Mouse (Mus musculus): ENCODE data around the gene Zfpl1. TPM values are rescaled to one million over a fixed set of nuclear protein-coding genes. Genes with fewer than 3 reads are reported as not detected.
"Not testable (repeated sequence)": the region's sequence is repeated elsewhere in the genome, so short reads cannot be mapped to it uniquely, and the experiment has no call there.

Zfpl1 gene
- polyA plus RNA-seq, 1 experiment from 2014 or later, result 62.7 TPM

GRCm38 (mm10) chr19:6044102-6044501 is 40.7 kb downstream of the Zfpl1 start:
- not testable (repeated sequence) for H3K9ac ChIP-seq (ENCODE audit: low read length); H3K27me3 ChIP-seq (ENCODE audit: control insufficient read depth, insufficient read depth, low read length); ATAC-seq (ENCODE audit: insufficient read depth, low FRiP score); H3K27ac ChIP-seq (ENCODE audit: low read length); H3K9me3 ChIP-seq (replicated peaks; ENCODE audit: control insufficient read depth, low read length); H3K4me3 ChIP-seq (replicated peaks; ENCODE audit: low read length); H3K4me2 ChIP-seq (ENCODE audit: low read depth, low read length); H3K36me3 ChIP-seq (ENCODE audit: control insufficient read depth, insufficient read depth, low read length)
- 50% methylated on average over 4 of the region's 4 CpGs for WGBS
- peaks cover 18% of the 10 kb centered on the region for H3K4me1 ChIP-seq (ENCODE audit: control insufficient read depth, insufficient read depth, low read length)

- 80% methylated on average over 9 of the region's 9 CpGs for WGBS
- Histone ChIP-seq H3K4me2 (ENCODE audit: low read depth, low read length) (no peak overlapping the region), H3K27me3 (ENCODE audit: control insufficient read depth, insufficient read depth, low read length) (no peaks in the 10 kb centered on the region), H3K9ac (ENCODE audit: low read length) (no peak overlapping the region), H3K4me1 (ENCODE audit: control insufficient read depth, insufficient read depth, low read length) (peaks cover 5% of the 10 kb centered on the region; the same call in 1 of the 2 replicates), H3K9me3 (replicated peaks; ENCODE audit: control insufficient read depth, low read length) (no peaks in the 10 kb centered on the region), H3K27ac (ENCODE audit: low read length) (no peak overlapping the region), H3K36me3 (ENCODE audit: control insufficient read depth, insufficient read depth, low read length) (no peaks in the 10 kb centered on the region), H3K4me3 (replicated peaks; ENCODE audit: low read length) (no peak overlapping the region)
- no peak for ATAC-seq (ENCODE audit: insufficient read depth, low FRiP score)
These were observed 42.5 kb downstream of the Zfpl1 start for GRCm38 (mm10) chr19:6042293-6042692.

GRCm38 (mm10) chr19:6040002-6040401 is 44.8 kb downstream of the Zfpl1 start:
- no peaks in the 10 kb centered on the region for H3K9me3 ChIP-seq (replicated peaks; ENCODE audit: control insufficient read depth, low read length)
- ATAC-seq (ENCODE audit: insufficient read depth, low FRiP score), result no peak

DNA sequence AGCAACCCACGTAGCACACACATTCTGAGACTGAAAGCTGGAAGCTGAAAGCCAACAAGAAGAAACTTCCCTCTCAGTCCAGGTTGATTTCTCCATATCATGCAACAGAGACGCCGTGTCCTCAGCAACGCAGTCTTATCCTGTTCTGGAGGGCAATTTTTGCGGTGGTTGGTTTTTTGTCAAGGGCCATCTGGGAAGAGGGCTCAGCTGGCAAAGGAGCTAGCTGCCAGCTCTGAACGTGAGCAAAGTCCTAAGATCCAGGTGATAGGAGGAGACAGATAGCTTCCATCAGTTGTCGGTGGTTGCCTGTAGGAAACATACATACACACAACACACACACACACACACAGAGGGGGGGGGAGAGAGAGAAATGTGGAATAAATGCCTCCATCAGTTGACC is 46.4 kb downstream of the Zfpl1 start:
- Histone ChIP-seq H3K27ac (ENCODE audit: low read length) (no peak overlapping the region), H3K27me3 (ENCODE audit: control insufficient read depth, insufficient read depth, low read length) (no peaks in the 10 kb centered on the region), H3K4me3 (replicated peaks; ENCODE audit: low read length) (no peak overlapping the region), H3K36me3 (ENCODE audit: control insufficient read depth, insufficient read depth, low read length) (no peaks in the 10 kb centered on the region), H3K4me1 (ENCODE audit: control insufficient read depth, insufficient read depth, low read length) (no peaks in the 10 kb centered on the region), H3K4me2 (ENCODE audit: low read depth, low read length) (no peak overlapping the region), H3K9me3 (replicated peaks; ENCODE audit: control insufficient read depth, low read length) (no peaks in the 10 kb centered on the region), H3K9ac (ENCODE audit: low read length) (no peak overlapping the region)
- 78% methylated on average over 7 of the region's 7 CpGs for WGBS
- ATAC-seq (ENCODE audit: insufficient read depth, low FRiP score), result no peak

More at GRCm38 (mm10) chr19:6040002-6040401, 44.8 kb downstream of the Zfpl1 start:
- Histone ChIP-seq H3K36me3 (ENCODE audit: control insufficient read depth, insufficient read depth, low read length) (no peaks in the 10 kb centered on the region), H3K9ac (ENCODE audit: low read length) (no peak overlapping the region), H3K4me1 (ENCODE audit: control insufficient read depth, insufficient read depth, low read length) (no peaks in the 10 kb centered on the region), H3K4me3 (replicated peaks; ENCODE audit: low read length) (no peak overlapping the region), H3K4me2 (ENCODE audit: low read depth, low read length) (no peak overlapping the region), H3K27me3 (ENCODE audit: control insufficient read depth, insufficient read depth, low read length) (no peaks in the 10 kb centered on the region), H3K27ac (ENCODE audit: low read length) (no peak overlapping the region)

- H3K4me1 ChIP-seq (ENCODE audit: control insufficient read depth, insufficient read depth, low read length), result no peaks in the 10 kb centered on the region
- H3K27me3 ChIP-seq (ENCODE audit: control insufficient read depth, insufficient read depth, low read length), result no peaks in the 10 kb centered on the region
- no peaks in the 10 kb centered on the region for H3K9me3 ChIP-seq (replicated peaks; ENCODE audit: control insufficient read depth, low read length)
- H3K27ac ChIP-seq (ENCODE audit: low read length), result no peak overlapping the region
- H3K4me3 ChIP-seq (replicated peaks; ENCODE audit: low read length), result no peak overlapping the region
- H3K36me3 ChIP-seq (ENCODE audit: control insufficient read depth, insufficient read depth, low read length), result no peaks in the 10 kb centered on the region
- no peak overlapping the region for H3K9ac ChIP-seq (ENCODE audit: low read length)
- no peak overlapping the region for H3K4me2 ChIP-seq (ENCODE audit: low read depth, low read length)
- ATAC-seq (ENCODE audit: insufficient read depth, low FRiP score), result no peak
These were observed 47.1 kb downstream of the Zfpl1 start for GRCm38 (mm10) chr19:6037695-6038094.

DNA sequence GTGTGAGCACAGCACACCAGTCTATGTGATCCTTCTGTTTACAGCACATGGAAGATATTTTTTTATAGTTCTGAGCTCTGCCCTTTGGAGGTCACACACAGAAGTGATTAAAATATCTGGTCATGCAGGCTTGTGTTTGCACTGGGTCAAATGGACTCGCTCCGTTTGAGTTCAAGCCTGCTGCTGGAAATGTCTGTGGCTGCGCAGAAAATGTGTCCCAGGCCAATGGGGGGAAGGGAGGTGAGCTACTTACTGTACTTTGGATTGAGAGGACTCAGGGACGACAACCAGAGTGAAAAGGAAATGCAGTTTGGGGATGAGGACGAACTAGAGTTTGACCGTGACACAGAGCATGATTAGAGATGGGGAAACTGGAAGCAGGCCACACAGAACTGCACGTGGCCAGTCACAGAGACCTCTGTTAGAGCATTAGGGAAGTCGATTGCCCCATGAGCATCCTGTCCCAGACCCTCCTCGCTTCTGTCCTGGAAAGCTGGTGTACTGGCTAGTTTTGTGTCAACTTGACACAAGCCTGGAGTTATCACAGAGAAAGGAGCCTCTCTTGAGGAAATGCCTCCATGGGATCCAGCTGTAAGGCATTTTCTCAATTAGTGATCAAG is 48.7 kb downstream of the Zfpl1 start:
- no peak overlapping the region for H3K27ac ChIP-seq (ENCODE audit: low read length)
- no peaks in the 10 kb centered on the region for H3K36me3 ChIP-seq (ENCODE audit: control insufficient read depth, insufficient read depth, low read length)
- ATAC-seq (ENCODE audit: insufficient read depth, low FRiP score), result no peak
- no peak overlapping the region for H3K4me3 ChIP-seq (replicated peaks; ENCODE audit: low read length)
- no peak overlapping the region for H3K9ac ChIP-seq (ENCODE audit: low read length)
- H3K4me1 ChIP-seq (ENCODE audit: control insufficient read depth, insufficient read depth, low read length), result no peaks in the 10 kb centered on the region
- no peaks in the 10 kb centered on the region for H3K27me3 ChIP-seq (ENCODE audit: control insufficient read depth, insufficient read depth, low read length)
- WGBS, result 67% methylated on average over 9 of the region's 9 CpGs
- no peaks in the 10 kb centered on the region for H3K9me3 ChIP-seq (replicated peaks; ENCODE audit: control insufficient read depth, low read length)
- H3K4me2 ChIP-seq (ENCODE audit: low read depth, low read length), result no peak overlapping the region

Small RNA genes within 50 kb of the gene (microRNA-seq; reads per million reads assigned to microRNA genes)
- gene Mir6988, result not detected

Other genes with a start within 250 kb of the Zfpl1 start
- 27.4 and 29.5 TPM in 2 replicates for gene Frmd8, start 209.7 kb downstream of the Zfpl1 start, polyA plus RNA-seq (2015; fragmentation: Nextera tagmentation; extraction: Ambion mirVana)
- gene Slc25a45, start 207.1 kb downstream of the Zfpl1 start, polyA plus RNA-seq (2015; fragmentation: Nextera tagmentation; extraction: Ambion mirVana), result 5.1 and 5.5 TPM in 2 replicates
- gene Tigd3, start 190.8 kb downstream of the Zfpl1 start, polyA plus RNA-seq (2015; fragmentation: Nextera tagmentation; extraction: Ambion mirVana), result 1.7 and 1.8 TPM in 2 replicates
- gene Dpf2, start 171.9 kb downstream of the Zfpl1 start, polyA plus RNA-seq (2015; fragmentation: Nextera tagmentation; extraction: Ambion mirVana), result 117 and 127 TPM in 2 replicates
- gene Cdc42ep2, start 160.1 kb downstream of the Zfpl1 start, polyA plus RNA-seq (2015; fragmentation: Nextera tagmentation; extraction: Ambion mirVana), result 13.4 and 13.9 TPM in 2 replicates
- gene Pola2, start 120.8 kb downstream of the Zfpl1 start, polyA plus RNA-seq (2015; fragmentation: Nextera tagmentation; extraction: Ambion mirVana), result 49.6 and 50.4 TPM in 2 replicates
- gene Slc22a20, start 98.8 kb downstream of the Zfpl1 start, polyA plus RNA-seq (2015; fragmentation: Nextera tagmentation; extraction: Ambion mirVana), result not detected in 2 replicates
- 22.0 and 22.7 TPM in 2 replicates for gene Capn1, start 69.1 kb downstream of the Zfpl1 start, polyA plus RNA-seq (2015; fragmentation: Nextera tagmentation; extraction: Ambion mirVana)
- 27.5 and 29.2 TPM in 2 replicates for gene Syvn1, start 38.4 kb downstream of the Zfpl1 start, polyA plus RNA-seq (2015; fragmentation: Nextera tagmentation; extraction: Ambion mirVana)
- 63.2 and 65.9 TPM in 2 replicates for gene Mrpl49, start 27.2 kb downstream of the Zfpl1 start, polyA plus RNA-seq (2015; fragmentation: Nextera tagmentation; extraction: Ambion mirVana)
- 635 and 729 TPM in 2 replicates for gene Fau, start 27.1 kb downstream of the Zfpl1 start, polyA plus RNA-seq (2015; fragmentation: Nextera tagmentation; extraction: Ambion mirVana)
- gene Znhit2, start 23.8 kb downstream of the Zfpl1 start, polyA plus RNA-seq (2015; fragmentation: Nextera tagmentation; extraction: Ambion mirVana), result 25.0 and 26.0 TPM in 2 replicates
- 25.5 and 29.1 TPM in 2 replicates for gene Tm7sf2, start 16.6 kb downstream of the Zfpl1 start, polyA plus RNA-seq (2015; fragmentation: Nextera tagmentation; extraction: Ambion mirVana)
- gene Vps51, start 7.7 kb downstream of the Zfpl1 start, polyA plus RNA-seq (2015; fragmentation: Nextera tagmentation; extraction: Ambion mirVana), result 61.8 and 69.0 TPM in 2 replicates
- gene Tmem262, start 4.9 kb downstream of the Zfpl1 start, polyA plus RNA-seq (2015; fragmentation: Nextera tagmentation; extraction: Ambion mirVana), result not detected in 2 replicates
- gene Gm28374, start 2.7 kb downstream of the Zfpl1 start, polyA plus RNA-seq (2015; fragmentation: Nextera tagmentation; extraction: Ambion mirVana), result 0.71 and 1.3 TPM in 2 replicates
- 29.9 and 31.0 TPM in 2 replicates for gene Cdca5, start within 50 bp of the Zfpl1 start, polyA plus RNA-seq (2015; fragmentation: Nextera tagmentation; extraction: Ambion mirVana)
- gene AC131692.1, start 9.5 kb upstream of the Zfpl1 start, polyA plus RNA-seq (2015; fragmentation: Nextera tagmentation; extraction: Ambion mirVana), result 0.19 TPM in 1 of 2 replicates, not detected in the other
- gene Naaladl1, start 20.8 kb upstream of the Zfpl1 start, polyA plus RNA-seq (2015; fragmentation: Nextera tagmentation; extraction: Ambion mirVana), result 1.2 and 2.9 TPM in 2 replicates
- gene Sac3d1, start 33.7 kb upstream of the Zfpl1 start, polyA plus RNA-seq (2015; fragmentation: Nextera tagmentation; extraction: Ambion mirVana), result 23.8 and 25.2 TPM in 2 replicates
- 30.9 and 31.9 TPM in 2 replicates for gene Snx15, start 43.3 kb upstream of the Zfpl1 start, polyA plus RNA-seq (2015; fragmentation: Nextera tagmentation; extraction: Ambion mirVana)
- gene Batf2, start 56.0 kb upstream of the Zfpl1 start, polyA plus RNA-seq (2015; fragmentation: Nextera tagmentation; extraction: Ambion mirVana), result 0.25 and 0.44 TPM in 2 replicates
- 96.8 and 106 TPM in 2 replicates for gene Arl2, start 56.6 kb upstream of the Zfpl1 start, polyA plus RNA-seq (2015; fragmentation: Nextera tagmentation; extraction: Ambion mirVana)
- not detected in 2 replicates for gene Majin, start 99.4 kb upstream of the Zfpl1 start, polyA plus RNA-seq (2015; fragmentation: Nextera tagmentation; extraction: Ambion mirVana)
- gene Gpha2, start 141.4 kb upstream of the Zfpl1 start, polyA plus RNA-seq (2015; fragmentation: Nextera tagmentation; extraction: Ambion mirVana), result 0.41 and 0.48 TPM in 2 replicates
- gene Ppp2r5b, start 150.9 kb upstream of the Zfpl1 start, polyA plus RNA-seq (2015; fragmentation: Nextera tagmentation; extraction: Ambion mirVana), result 20.6 and 22.1 TPM in 2 replicates
- 9.3 and 11.2 TPM in 2 replicates for gene Atg2a, start 156.7 kb upstream of the Zfpl1 start, polyA plus RNA-seq (2015; fragmentation: Nextera tagmentation; extraction: Ambion mirVana)
- gene Ehd1, start 191.8 kb upstream of the Zfpl1 start, polyA plus RNA-seq (2015; fragmentation: Nextera tagmentation; extraction: Ambion mirVana), result 77.2 and 98.4 TPM in 2 replicates
- 1.9 and 2.0 TPM in 2 replicates for gene Cdc42bpg, start 221.5 kb upstream of the Zfpl1 start, polyA plus RNA-seq (2015; fragmentation: Nextera tagmentation; extraction: Ambion mirVana)